Mouse (Mus musculus): ENCODE measurements around the gene Slco1a5. TPM values are rescaled to one million over a fixed set of nuclear protein-coding genes. Genes with fewer than 3 reads are reported as not detected.
"Not testable (repeated sequence)": the region's sequence is repeated elsewhere in the genome, so short reads cannot be mapped to it uniquely, and the experiment has no call there.

Slco1a5 gene
- total RNA-seq, 1 experiment from 2014 or later, result not detected

DNA sequence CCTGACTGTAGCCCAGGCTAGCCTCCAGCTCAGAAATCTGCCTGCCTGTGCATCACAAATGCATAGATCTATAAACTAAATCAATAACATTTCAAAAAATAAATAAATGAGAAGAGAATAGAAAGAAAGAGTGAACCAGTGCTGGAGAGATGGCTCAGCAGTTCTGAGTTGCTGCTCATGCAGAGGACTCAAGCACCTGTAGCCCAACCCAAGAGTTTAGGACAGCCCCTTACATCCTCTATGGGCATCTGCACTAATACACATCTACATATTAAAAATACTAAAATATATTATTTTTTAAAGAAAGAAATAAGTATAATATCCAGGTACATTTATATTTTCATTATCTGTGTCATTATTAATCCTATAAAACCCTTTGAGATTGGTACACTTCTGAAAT lies 17.7 kb downstream of the Slco1a5 start:
- ATAC-seq (replicated peaks; ENCODE audit: low read depth, poor library complexity, severe bottlenecking), result no peak

DNA sequence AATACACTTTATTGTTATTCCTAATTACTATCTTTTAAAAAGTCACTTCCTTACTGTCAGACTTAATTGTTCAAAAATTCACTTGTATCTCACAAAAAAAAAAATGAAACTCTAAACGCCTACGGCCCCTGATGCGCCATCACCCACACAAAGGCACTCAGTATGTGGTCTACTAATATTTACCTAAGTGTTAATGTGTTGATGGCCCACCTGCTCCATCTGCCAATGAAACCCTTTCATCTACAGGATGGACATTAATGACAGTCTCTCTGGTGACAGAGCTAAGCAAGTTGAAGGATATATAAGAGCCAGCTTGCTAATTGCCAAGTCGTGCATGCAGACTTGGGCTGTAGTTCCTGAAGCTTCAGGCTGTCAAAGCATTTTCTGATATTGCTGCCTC lies 24.7 kb downstream of the Slco1a5 start, which contains the start of gene Iapp:
Gene Iapp, plus strand, starts transcription at position 326 of the 400 bp plus-strand sequence.
- ATAC-seq (replicated peaks; ENCODE audit: low read depth, poor library complexity, severe bottlenecking), result no peak

DNA sequence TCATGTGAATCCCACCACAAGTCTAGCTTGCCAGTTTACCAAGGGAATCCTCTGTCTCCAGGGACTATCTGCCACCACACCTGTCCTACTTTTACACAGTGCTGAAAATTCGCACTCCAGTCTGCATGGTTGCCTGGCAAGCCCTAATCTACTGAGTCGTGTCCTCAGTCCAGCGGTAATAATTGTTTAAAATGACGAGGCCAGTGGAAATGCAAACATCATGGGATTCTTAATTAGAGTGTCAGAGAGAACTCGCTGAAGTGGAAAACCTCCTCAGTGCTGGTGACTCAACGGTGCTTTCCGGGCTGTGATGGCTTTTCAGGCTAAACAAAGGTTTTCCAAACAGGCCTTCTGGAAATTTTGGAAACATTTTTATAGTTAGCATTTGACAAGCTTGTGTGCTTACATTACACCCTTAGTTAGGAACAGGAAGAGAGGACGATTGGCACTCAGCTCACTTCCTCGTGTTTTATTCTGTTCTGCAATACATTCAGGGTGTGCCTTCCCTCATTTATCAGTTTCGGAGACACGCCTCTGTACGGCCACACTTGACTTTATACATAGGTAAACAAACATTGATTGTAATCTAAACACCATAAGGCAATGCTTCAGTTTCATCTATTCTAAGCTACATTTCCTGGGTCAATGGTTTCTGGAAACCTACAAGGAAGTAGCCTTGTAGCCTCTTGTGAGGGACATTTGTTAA lies 33.2 kb downstream of the Slco1a5 start:
- no peak for ATAC-seq (replicated peaks; ENCODE audit: low read depth, poor library complexity, severe bottlenecking)

DNA sequence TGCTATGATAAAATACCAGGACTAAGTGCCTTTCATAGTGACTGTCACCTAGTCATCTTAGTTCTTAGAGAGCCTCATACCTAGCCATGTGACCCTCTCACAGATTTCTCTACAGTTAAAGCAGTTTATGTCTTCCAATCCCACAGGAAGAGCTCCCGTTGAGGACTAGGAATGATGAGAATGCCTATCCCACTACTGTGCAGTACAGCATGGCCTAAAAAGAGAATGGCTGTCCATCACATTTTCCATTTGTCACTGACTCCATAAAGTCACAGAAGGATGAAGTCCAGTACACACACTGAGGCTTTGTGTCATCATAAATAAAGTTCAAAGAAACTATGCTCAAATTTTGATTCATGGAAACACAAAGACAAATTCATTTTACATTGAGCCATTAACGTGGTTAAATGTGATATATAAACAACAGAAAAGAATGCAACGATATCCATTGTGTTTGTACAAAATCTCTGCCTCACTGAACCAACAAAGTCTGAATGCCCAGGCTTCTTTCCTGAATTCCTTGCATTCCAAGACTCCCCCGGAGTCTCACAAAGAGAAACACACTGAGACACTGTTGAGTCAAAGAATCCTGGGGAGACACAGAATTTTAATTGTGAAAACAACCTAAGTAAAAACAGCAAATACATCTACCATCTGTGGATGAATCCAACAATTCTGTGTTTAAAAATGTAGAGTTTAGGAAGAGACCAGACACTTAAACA lies 46.9 kb downstream of the Slco1a5 start:
- ATAC-seq (replicated peaks; ENCODE audit: low read depth, poor library complexity, severe bottlenecking), result no peak

DNA sequence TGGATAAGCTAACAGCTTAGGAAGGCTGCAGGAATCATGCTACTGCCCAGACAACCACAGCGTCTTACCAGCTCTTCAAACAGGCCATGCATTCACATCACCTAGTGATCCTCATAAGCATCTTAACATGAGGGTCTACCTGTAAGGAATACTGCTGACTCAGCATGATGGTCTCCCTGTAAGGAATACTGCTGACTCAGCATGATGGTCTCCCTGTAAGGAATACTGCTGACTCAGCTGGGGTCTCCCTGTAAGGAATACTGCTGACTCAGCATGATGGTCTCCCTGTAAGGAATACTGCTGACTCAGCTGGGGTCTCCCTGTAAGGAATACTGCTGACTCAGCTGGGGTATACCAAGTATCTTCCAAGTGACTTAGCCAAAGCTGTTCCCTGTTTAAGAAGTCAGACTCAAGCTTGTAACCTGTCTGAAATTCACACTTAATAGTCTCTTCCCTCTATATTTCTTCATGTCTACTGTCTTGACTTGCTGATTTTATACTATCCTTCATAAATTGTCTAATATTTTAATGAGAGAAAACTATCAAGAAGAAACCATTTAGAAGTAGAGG lies 72.0 kb downstream of the Slco1a5 start:
- not testable (repeated sequence) for ATAC-seq (replicated peaks; ENCODE audit: low read depth, poor library complexity, severe bottlenecking)

DNA sequence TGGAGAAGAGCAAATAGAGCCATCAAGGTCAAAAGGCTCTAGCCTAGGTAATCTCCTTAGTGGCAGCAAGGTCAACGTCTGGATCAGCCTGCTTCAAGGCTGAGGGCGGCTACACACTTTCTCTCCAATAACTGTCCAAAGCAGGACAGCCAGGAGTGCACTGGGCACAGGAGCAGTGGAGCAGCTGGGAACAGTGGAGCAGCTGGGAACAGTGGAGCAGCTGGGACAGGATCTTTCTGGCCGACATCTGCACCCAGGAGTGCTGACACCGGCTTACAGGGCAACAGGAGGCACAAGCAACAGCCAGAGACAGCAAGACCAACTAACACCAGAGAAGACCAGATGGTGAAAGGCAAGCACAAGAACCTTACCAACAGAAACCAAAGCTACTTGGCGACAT lies 77.7 kb downstream of the Slco1a5 start:
- ATAC-seq (replicated peaks; ENCODE audit: low read depth, poor library complexity, severe bottlenecking), result no peak

DNA sequence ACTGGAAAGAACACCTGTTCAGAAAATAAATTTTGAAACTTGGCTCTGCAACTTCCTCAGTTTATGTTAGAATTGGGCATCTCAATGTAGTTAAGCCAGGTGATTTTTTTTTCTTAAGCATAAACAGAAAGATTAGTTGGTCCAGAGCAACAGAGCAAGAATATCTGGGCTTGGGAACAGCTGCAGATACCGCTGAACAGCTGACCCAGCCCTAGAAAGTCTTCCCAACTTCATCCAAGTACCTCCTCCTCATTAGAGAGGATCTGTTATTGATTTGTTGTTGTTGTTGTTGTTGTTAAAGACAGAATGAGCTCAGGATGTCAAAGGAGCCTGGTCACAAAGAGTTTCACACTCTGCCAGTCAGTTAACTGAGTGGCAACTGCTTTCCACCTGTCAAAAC lies 83.3 kb downstream of the Slco1a5 start:
- ATAC-seq (replicated peaks; ENCODE audit: low read depth, poor library complexity, severe bottlenecking), result no peak

DNA sequence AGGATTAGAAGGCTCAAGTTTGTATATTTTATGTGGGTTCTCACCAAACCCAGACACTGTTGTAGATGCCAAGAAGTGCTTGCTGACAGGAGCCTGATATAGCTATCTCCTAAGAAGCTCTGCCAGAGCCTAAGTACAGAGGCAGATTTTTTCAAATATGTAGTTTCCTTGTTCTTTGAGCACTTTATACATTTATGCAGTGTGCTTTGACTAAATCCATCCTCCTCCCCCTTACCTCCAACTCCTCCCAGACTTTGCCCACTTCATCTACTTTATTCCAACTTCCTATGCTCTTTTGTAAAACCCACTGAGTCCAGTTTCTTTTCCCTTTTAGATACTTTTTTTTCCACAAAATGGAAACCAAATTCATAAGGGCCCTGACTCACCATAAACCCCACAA lies 102.6 kb downstream of the Slco1a5 start:
- no peak for ATAC-seq (replicated peaks; ENCODE audit: low read depth, poor library complexity, severe bottlenecking)

DNA sequence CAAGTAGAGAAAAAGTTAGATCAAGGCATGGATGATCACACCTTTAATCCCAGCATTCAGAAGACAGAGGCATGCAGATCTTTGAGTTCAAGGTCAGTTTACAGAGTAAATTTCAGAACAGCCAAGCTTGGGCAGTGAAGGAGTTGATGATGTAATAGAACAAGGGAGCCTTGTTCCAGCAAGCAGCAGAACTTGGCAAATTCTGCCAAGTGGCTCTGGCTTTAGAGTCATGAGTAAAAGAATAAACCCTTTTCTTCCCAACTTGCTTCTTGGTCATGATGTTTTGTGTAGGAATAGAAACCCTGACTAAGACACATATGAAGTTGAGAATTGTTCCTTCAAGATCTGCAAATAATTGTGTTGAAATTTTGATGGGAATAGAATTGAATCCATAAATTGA lies 111.0 kb downstream of the Slco1a5 start:
- ATAC-seq (replicated peaks; ENCODE audit: low read depth, poor library complexity, severe bottlenecking), result no peak

DNA sequence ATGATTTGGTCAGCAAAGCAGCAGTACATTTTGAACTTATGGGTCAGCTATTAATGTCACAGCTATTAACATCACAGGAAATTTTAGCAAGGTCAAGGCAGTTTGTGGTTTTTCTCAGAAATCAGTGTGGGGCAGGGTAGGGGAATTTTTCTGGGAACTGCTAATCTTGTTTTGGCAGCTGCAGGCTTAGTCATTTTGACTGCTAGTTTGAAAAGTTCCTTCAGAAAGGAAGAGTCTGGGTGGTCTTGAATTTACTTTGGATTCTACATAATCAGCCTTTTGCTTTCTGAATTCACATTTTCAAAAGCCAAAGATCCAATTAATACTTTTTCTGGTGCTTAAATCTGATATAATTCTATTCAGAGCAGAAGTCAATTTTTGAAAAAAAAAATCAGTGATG lies 113.0 kb downstream of the Slco1a5 start:
- no peak for ATAC-seq (replicated peaks; ENCODE audit: low read depth, poor library complexity, severe bottlenecking)

DNA sequence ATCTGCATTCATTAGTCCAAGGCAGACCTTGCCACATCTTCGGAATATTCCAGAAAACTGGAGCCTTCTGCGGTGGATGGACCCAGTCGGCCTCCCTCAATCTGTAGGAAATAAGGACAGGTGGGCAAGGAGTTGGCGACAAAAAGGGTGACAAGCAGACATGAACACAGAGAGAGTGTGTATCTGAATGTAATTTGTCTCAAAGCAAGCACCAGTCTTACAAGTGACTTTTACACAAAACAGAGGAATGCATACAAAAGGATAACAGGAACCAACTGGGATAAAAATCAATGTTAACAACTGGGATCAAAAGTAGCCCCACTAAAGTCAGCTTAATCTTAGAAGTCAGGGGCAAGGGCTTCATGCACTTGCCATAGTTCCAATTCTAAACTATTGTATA lies 114.4 kb downstream of the Slco1a5 start, which contains the start of gene Slco1a6:
Gene Slco1a6, minus strand, starts transcription at position 101 of the 400 bp plus-strand sequence.
- no peak for ATAC-seq (replicated peaks; ENCODE audit: low read depth, poor library complexity, severe bottlenecking)

DNA sequence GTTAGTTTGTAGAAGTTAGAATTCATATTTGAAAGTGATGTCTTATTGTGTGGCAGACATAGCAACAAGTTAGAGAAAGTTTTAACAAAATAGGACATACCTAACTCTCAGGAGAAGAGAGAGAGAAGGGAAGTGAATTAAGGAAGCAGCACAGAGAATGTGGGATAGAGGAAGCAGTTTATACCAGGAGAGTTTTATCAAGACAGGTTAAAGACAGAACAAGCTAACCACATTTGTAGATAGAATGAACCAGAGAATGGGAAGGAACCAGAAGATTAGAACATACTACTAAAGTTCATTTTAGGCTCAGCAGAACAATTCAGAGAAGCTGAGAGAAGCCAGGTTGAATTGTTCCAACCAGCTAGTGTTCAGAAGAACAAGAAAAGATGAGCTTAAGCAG lies 122.3 kb downstream of the Slco1a5 start:
- ATAC-seq (replicated peaks; ENCODE audit: low read depth, poor library complexity, severe bottlenecking), result no peak

DNA sequence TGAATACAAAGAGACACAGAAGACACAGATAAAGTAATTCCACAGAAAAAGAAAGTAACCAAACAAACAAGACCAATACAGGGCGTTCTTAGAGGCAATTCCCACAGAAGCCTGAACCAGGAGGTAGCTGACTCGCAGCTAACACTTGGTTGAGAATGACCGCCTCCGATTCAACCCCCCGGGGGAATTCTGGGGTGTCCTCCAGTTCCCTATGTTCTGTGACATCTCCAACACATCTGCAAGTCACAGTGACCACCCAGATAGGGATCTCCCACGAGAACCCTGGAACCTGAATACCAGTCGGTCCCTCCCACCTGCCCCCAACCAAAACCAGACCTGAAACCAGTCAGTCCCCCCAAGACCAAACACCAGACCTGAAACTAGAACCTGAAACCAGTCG lies 128.5 kb downstream of the Slco1a5 start:
- ATAC-seq (replicated peaks; ENCODE audit: low read depth, poor library complexity, severe bottlenecking), result no peak

DNA sequence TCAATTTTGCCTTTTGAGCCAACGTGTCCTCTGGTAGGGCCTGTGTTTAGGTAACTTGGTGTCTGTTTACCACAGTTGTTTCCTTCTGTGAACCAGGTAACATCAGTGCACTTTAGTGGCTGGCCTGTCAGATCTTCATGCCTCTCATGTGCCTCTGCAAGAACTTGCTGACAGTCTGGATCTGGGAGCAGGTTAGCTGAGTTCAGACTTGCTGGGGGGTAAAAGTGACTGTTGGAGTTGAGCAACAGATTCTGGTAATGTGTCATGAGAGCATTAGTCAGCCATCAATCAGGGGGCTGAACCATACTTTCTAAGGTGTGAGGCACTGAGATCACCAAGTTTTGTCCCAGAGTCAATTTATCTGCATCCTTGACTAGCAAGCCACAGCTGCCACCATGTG lies 130.8 kb downstream of the Slco1a5 start:
- ATAC-seq (replicated peaks; ENCODE audit: low read depth, poor library complexity, severe bottlenecking), result no peak

DNA sequence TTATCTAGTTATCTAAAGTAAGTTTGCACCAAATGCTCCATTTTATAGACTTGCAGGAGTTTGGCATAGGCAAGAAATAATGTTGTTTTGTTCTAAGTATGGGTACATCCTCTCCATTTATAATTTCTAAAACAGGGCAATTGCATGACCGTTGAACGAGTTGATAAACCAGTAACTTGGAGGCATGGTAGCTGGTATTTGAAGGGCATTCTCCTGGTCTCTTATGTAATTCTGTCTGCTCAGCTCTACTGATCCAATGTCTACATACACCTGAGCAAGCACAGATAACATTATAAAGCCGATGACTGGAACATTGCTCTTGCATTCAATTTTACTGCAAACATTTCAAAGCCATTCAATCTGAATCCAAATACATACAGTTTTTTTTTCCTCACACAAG lies 135.4 kb downstream of the Slco1a5 start:
- no peak for ATAC-seq (replicated peaks; ENCODE audit: low read depth, poor library complexity, severe bottlenecking)

DNA sequence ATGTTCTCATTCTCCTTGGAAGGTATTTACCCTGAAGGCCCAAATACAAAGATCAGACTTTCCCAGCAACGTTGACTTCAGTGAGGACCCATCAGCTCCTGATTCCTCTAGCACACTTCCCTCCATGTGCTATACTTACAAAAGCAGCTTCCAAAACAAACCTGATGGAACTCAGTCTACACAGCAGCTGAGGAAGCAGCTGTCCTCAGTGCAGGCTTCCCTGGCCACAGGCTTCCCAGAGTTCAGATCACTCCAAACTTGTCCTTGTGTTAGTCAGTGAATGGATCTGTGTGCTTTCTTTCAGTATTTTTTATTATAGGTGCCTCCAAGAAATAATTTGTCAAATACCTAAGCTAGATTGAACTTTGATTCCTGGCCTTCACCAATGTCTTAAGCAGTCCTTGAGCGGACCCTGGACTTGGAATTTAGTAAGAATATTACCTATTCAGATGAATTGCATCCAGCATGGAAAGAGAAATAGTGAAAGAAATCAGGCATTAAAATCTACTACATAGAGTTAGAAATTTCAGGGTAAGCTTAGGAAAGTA lies 136.8 kb downstream of the Slco1a5 start:
- no peak for ATAC-seq (replicated peaks; ENCODE audit: low read depth, poor library complexity, severe bottlenecking)

Other genes with a start within 250 kb of the Slco1a5 start
- not detected in 2 replicates for gene Slco1a6, start 114.5 kb downstream of the Slco1a5 start, total RNA-seq (2017)
- not detected in 2 replicates for gene Iapp, start 24.6 kb downstream of the Slco1a5 start, total RNA-seq (2017)
- 14.7 and 21.6 TPM in 2 replicates for gene Pyroxd1, start 22.7 kb upstream of the Slco1a5 start, total RNA-seq (2017)
- 40.9 and 46.6 TPM in 2 replicates for gene Recql, start 64.1 kb upstream of the Slco1a5 start, total RNA-seq (2017)
- 34.6 and 39.5 TPM in 2 replicates for gene Golt1b, start 64.2 kb upstream of the Slco1a5 start, total RNA-seq (2017)
- gene Spx, start 90.5 kb upstream of the Slco1a5 start, total RNA-seq (2017), result not detected in 2 replicates
- gene Gys2, start 150.1 kb upstream of the Slco1a5 start, total RNA-seq (2017), result not detected in 2 replicates
- 6.3 and 10.7 TPM in 2 replicates for gene Ldhb, start 185.0 kb upstream of the Slco1a5 start, total RNA-seq (2017)
- not detected in 2 replicates for gene Kcnj8, start 248.6 kb upstream of the Slco1a5 start, total RNA-seq (2017)

Data from common myeloid progenitor, adult 5-6 weeks (primary cell).